Mouse (Mus musculus): Measurements from ENCODE around the gene Gm49383. TPM values are rescaled to one million over a fixed set of nuclear protein-coding genes. Genes with fewer than 3 reads are reported as not detected.
A peak's percentile ranks its signal among the peaks of the same experiment; 100 is the strongest.

Gm49383 gene
- total RNA-seq (2021) = 1 to 10 TPM; 2.2 to 3.1 TPM
- 1.00 and 2.1 TPM in 2 replicates for polyA plus RNA-seq (2012; rRNA removed)
- long read RNA-seq = 0 reads

GRCm38 (mm10) chr12:69196444-69197377, at the start of gene Gm49383:
TSS of gene Gm49383 (minus strand) at chr12:69197104.
- peak within 1 kb of the TSS; percentile 85 for H3K27ac ChIP-seq
- peak; percentile 82 to 83 for DNase-seq
- WGBS = under 1% methylated on average over 75 of the region's 75 CpGs
- H3K79me2 ChIP-seq (replicated peaks; ENCODE audit: control insufficient read depth, insufficient read depth, low read length) = no peaks in the 10 kb centered on the region
- H3K4me3 ChIP-seq = peak within 1 kb of the TSS; percentile 98
- intact Hi-C loops (cut with DNase I) = loop anchor here (5.0 kb wide), 2 partner anchors 46 to 101 kb away; partner anchors contain the start of genes Klhdc1 and Klhdc2
- 0 out of 2 replicates have a peak, but pooled peaks cover 3% of the 10 kb centered on the region for H3K36me3 ChIP-seq (ENCODE audit: control insufficient read depth, insufficient read depth, low read length)
- H3K4me1 ChIP-seq (ENCODE audit: control insufficient read depth, insufficient read depth, low read length) = peaks cover 4% of the 10 kb centered on the region
- peak within 1 kb of the TSS; percentile 94 for H3K9ac ChIP-seq (ENCODE audit: low read depth, low read length)
- H3K27me3 ChIP-seq (ENCODE audit: control insufficient read depth, insufficient read depth, low read length) = no peaks in the 10 kb centered on the region
- TF ChIP-seq CTCF (IDR thresholded peaks at IDR 0.05) (no peak), POLR2A (IDR thresholded peaks at IDR 0.05; ENCODE audit: insufficient read depth, low read depth, low read length) (peak; percentile 64; the same call in 1 of the 2 replicates)

DNA sequence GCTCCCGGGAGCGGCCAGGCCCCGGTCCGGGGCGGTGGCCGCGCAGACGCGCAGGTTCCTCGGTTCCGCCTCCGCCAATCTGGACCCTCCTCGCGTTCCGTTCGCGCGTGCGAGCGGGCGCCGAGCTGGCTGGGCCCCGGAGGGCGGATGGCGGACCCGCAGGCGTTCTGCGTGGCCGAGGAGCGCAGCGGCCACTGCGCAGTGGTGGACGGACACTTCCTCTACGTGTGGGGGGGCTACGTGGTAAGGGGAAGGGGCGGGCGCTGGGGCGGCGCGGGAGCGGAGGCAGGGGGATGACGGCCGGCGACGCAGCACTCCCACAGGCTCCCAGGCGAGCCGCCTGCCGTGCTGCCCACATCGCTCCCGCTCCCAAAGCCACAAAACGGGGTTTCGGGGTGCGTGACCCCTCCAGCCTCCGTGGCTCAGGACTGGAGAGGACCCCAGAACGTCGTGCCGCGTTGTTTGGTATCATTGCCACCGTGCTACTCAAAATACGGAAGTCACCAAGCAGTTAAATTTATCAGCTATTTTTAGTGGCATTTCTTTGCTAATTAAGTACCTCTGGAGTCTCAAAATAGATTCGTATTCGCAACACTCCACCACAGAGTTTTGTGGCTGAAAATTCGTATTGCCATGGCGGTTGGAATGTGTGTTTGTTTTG, 45.0 kb upstream of the Gm49383 start:
- H3K9ac ChIP-seq (ENCODE audit: low read depth, low read length) = peak overlapping the region; percentile 80
- TF ChIP-seq CTCF (IDR thresholded peaks at IDR 0.05) (no peak), POLR2A (IDR thresholded peaks at IDR 0.05; ENCODE audit: insufficient read depth, low read depth, low read length) (peak; percentile 67), EP300 (IDR thresholded peaks at IDR 0.05; ENCODE audit: insufficient read depth, low read depth, low read length) (no peak)
- no peaks in the 10 kb centered on the region for H3K36me3 ChIP-seq (ENCODE audit: control insufficient read depth, insufficient read depth, low read length)
- under 1% methylated on average over 64 of the region's 64 CpGs for WGBS
- peak overlapping the region; percentile 86 for H3K4me3 ChIP-seq
- peak; percentile 83 to 86 for DNase-seq
- peak overlapping the region; percentile 93 for H3K27ac ChIP-seq
- intact Hi-C loops (cut with DNase I) = loop anchor here (2.0 to 5.0 kb wide), 3 partner anchors 13 to 55 kb away; partner anchors contain the start of genes Dnaaf2, Gm49383, Klhdc2 and Pole2
- no peaks in the 10 kb centered on the region for H3K79me2 ChIP-seq (replicated peaks; ENCODE audit: control insufficient read depth, insufficient read depth, low read length)
- peaks cover 2% of the 10 kb centered on the region; the same call in 1 of the 2 replicates for H3K4me1 ChIP-seq (ENCODE audit: control insufficient read depth, insufficient read depth, low read length)
- no peaks in the 10 kb centered on the region for H3K27me3 ChIP-seq (ENCODE audit: control insufficient read depth, insufficient read depth, low read length)

- no peaks in the 10 kb centered on the region for H3K79me2 ChIP-seq (replicated peaks; ENCODE audit: control insufficient read depth, insufficient read depth, low read length)
- intact Hi-C loops (cut with DNase I) = loop anchor here (2.0 to 5.0 kb wide), 2 partner anchors 44 to 55 kb away; partner anchors contain the start of genes Dnaaf2, Gm49383 and Klhdc2
Observed at GRCm38 (mm10) chr12:69241405-69241770, 44.5 kb upstream of the Gm49383 start.

GRCm38 (mm10) chr12:69240876-69241275, 44.0 kb upstream of the Gm49383 start, which contains the start of gene Klhdc1:
TSS of gene Klhdc1 (plus strand) at chr12:69241176.
- Histone ChIP-seq H3K27ac (peak within 1 kb of the TSS; percentile 93), H3K79me2 (replicated peaks; ENCODE audit: control insufficient read depth, insufficient read depth, low read length) (no peaks in the 10 kb centered on the region), H3K27me3 (ENCODE audit: control insufficient read depth, insufficient read depth, low read length) (no peaks in the 10 kb centered on the region), H3K36me3 (ENCODE audit: control insufficient read depth, insufficient read depth, low read length) (no peaks in the 10 kb centered on the region), H3K9ac (ENCODE audit: low read depth, low read length) (peak within 1 kb of the TSS; percentile 80), H3K4me1 (ENCODE audit: control insufficient read depth, insufficient read depth, low read length) (peaks cover 2% of the 10 kb centered on the region; the same call in 1 of the 2 replicates), H3K4me3 (peak within 1 kb of the TSS; percentile 86)
- DNase-seq = no peak
- WGBS = 71% methylated on average over 6 of the region's 6 CpGs
- intact Hi-C loops (cut with DNase I) = loop anchor here (2.0 to 5.0 kb wide), 2 partner anchors 44 to 56 kb away; partner anchors contain the start of genes Dnaaf2, Gm49383 and Klhdc2
- TF ChIP-seq POLR2A (IDR thresholded peaks at IDR 0.05; ENCODE audit: insufficient read depth, low read depth, low read length) (no peak), EP300 (IDR thresholded peaks at IDR 0.05; ENCODE audit: insufficient read depth, low read depth, low read length) (no peak), CTCF (IDR thresholded peaks at IDR 0.05) (no peak)

More at GRCm38 (mm10) chr12:69241405-69241770, 44.5 kb upstream of the Gm49383 start:
- WGBS = 2% methylated on average over 3 of the region's 3 CpGs
- Histone ChIP-seq H3K27me3 (ENCODE audit: control insufficient read depth, insufficient read depth, low read length) (no peaks in the 10 kb centered on the region), H3K27ac (peak overlapping the region; percentile 93), H3K4me3 (peak overlapping the region; percentile 86), H3K36me3 (ENCODE audit: control insufficient read depth, insufficient read depth, low read length) (no peaks in the 10 kb centered on the region), H3K9ac (ENCODE audit: low read depth, low read length) (peak overlapping the region; percentile 80), H3K4me1 (ENCODE audit: control insufficient read depth, insufficient read depth, low read length) (peaks cover 2% of the 10 kb centered on the region; the same call in 1 of the 2 replicates)
- no peak for DNase-seq
- TF ChIP-seq EP300 (IDR thresholded peaks at IDR 0.05; ENCODE audit: insufficient read depth, low read depth, low read length) (no peak), CTCF (IDR thresholded peaks at IDR 0.05) (no peak), POLR2A (IDR thresholded peaks at IDR 0.05; ENCODE audit: insufficient read depth, low read depth, low read length) (no peak)

DNA sequence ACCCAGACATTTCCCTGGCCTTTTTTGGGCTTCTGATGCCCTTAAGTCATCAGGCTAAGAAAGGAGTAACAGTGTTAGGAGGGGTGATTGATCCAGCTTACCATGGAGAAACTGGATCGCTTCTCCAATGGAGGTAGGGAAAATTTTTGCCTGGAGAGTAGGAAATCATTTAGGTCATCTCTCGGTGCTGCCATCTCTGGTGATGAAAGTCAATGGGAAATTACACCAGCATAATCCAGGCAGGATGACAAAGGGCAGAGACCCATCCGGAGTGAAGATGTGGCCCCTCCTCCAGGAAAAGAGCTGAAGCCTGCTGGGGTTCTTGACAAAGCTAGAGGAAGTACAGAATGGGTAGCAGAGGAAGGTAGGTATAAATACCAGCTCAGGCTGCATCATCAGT, 41.4 kb upstream of the Gm49383 start:
- Histone ChIP-seq H3K79me2 (replicated peaks; ENCODE audit: control insufficient read depth, insufficient read depth, low read length) (no peaks in the 10 kb centered on the region), H3K4me1 (ENCODE audit: control insufficient read depth, insufficient read depth, low read length) (peaks cover 2% of the 10 kb centered on the region; the same call in 1 of the 2 replicates), H3K4me3 (no peak overlapping the region), H3K27ac (no peak overlapping the region), H3K27me3 (ENCODE audit: control insufficient read depth, insufficient read depth, low read length) (no peaks in the 10 kb centered on the region), H3K36me3 (ENCODE audit: control insufficient read depth, insufficient read depth, low read length) (no peaks in the 10 kb centered on the region), H3K9ac (ENCODE audit: low read depth, low read length) (no peak overlapping the region)
- intact Hi-C loops (cut with DNase I) = no loop called here
- 30% methylated on average over 3 of the region's 3 CpGs for WGBS
- no peak for DNase-seq
- TF ChIP-seq EP300 (IDR thresholded peaks at IDR 0.05; ENCODE audit: insufficient read depth, low read depth, low read length) (no peak), CTCF (IDR thresholded peaks at IDR 0.05) (peak; percentile 34)

Measured in heart, adult 2 months (tissue).